Mouse (Mus musculus) telencephalon, adult 2 months (tissue): ENCODE results near the gene Slc13a1.

Experiments used
- DNase-seq: peaks from one replicate; pipeline ENCODE4 v3.0.0-alpha.2; 2011; ENCODE audit warnings: low read depth, low spot score

Slc13a1 gene

GRCm38 (mm10) chr6:24076089-24076488 is 91.8 kb downstream of the Slc13a1 start:
- no peak for DNase-seq

DNA sequence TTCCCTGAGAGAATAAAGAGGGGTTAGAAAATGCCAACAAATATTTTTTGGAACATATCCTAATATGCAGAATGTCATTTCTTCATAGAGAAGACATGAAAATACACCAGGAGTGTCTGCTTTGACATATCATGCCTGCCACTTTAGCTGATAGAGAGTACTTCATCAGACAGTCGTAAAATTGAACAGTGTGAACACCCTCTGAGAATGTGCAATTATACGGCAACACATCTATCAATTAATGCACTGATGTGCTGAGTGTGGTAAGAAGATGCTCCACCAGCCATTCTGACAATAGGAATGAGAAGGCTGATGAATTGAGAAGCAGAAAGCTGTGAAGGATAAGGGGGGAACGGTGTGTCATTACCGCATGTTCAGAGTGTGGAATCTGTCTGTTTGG is 95.1 kb downstream of the Slc13a1 start:
- no peak for DNase-seq

GRCm38 (mm10) chr6:24059754-24060153 is 108.1 kb downstream of the Slc13a1 start:
- no peak for DNase-seq

DNA sequence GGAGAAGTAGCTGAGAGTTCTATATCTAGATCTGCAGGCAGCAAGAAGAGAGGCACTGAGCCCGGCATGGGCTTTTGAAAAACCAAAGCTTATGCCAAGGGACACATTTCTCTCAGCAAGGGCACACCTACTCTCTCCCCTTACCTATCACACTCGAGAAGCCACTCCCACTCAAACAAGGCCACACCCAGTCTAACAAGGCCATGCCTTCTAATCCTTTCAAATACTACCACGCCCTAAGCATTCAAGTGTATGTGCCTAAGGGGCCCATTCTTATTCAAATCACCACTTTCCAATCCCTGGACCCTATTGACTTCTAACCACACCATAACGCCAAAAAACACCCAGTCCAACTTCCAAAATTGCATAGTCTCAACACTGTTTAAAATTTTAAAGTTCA is 112.8 kb downstream of the Slc13a1 start:
- DNase-seq, result no peak

DNA sequence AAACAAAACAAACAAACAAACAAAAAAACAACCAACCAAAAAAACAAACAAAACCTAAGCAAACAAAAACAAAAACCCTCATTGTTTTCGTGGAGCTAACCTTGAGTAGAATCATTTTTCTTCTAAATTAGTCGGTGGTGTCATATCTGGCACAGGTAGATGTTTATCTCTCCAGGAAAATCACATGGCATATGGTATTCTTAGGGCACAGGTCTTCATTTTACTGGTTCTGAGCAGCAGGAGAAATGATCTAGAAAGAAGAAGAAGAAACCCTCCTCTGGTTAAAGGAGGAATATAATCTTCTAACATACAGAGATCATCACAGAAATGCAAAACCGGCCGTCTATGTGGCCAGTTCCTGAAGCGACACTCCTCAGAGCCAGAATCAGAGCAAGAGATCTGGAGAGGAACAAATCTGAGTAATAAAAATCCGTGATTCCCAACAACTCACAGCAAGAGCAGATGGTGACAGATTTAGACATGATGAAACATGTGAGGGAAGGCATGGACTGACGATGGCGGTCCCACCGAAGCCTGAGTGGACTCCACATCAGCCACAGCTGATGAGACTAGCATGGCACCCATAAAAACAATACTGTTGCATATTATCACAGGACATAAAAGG is 113.7 kb downstream of the Slc13a1 start:
- DNase-seq, result no peak

GRCm38 (mm10) chr6:24047014-24047770 is 120.7 kb downstream of the Slc13a1 start:
- no peak for DNase-seq

DNA sequence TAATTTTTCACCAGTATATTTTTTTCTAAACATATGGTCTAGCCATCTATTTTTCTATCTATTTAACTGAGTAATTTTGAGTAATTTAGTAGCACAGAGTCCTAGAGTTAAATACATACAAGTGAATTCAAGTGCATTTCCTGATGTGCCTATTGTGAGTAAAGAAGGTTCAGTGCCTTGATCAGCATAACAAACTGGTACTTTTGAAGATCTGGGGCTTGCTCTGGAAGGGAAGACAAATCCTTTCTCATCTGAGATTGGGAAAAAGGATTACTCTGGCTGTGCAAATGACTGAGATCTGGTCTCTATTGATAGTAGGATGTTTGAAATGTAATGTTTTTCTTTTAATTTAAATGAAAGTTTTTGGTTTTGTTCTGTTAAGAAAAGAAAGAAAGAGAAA is 124.4 kb downstream of the Slc13a1 start:
- DNase-seq, result no peak
